Mouse (Mus musculus): ENCODE results near the gene Nmu. TPM values are rescaled to one million over a fixed set of nuclear protein-coding genes. Genes with fewer than 3 reads are reported as not detected.

The Nmu gene
- polyA plus RNA-seq, 1 experiment from 2014 or later: 0.56 TPM

GRCm38 (mm10) chr5:76305616-76306015 lies 58.0 kb downstream of the Nmu start:
- peaks cover 27% of the 10 kb centered on the region for H3K4me1 ChIP-seq
- peak overlapping the region; percentile 92 for H3K9ac ChIP-seq
- 2% methylated on average over 8 of the region's 8 CpGs for WGBS
- ATAC-seq (replicated peaks): no peak
- H3K9me3 ChIP-seq: no peaks in the 10 kb centered on the region
- H3K27ac ChIP-seq: 0 out of 2 replicates have a peak overlapping the region, but pooled peaks have one; percentile 38
- peak overlapping the region; percentile 98 for H3K4me3 ChIP-seq
- H3K36me3 ChIP-seq (replicated peaks): no peaks in the 10 kb centered on the region
- H3K27me3 ChIP-seq (replicated peaks): no peaks in the 10 kb centered on the region
- peak overlapping the region; percentile 75 for H3K4me2 ChIP-seq

GRCm38 (mm10) chr5:76304452-76305341 lies 58.9 kb downstream of the Nmu start, which contains the start of gene Clock:
Clock (minus strand) TSS chr5:76304792.
- WGBS: under 1% methylated on average over 103 of the region's 104 CpGs
- H3K36me3 ChIP-seq (replicated peaks): no peaks in the 10 kb centered on the region
- ATAC-seq (replicated peaks): peak; percentile 92
- peak within 1 kb of the TSS; percentile 98 for H3K4me3 ChIP-seq
- no peaks in the 10 kb centered on the region for H3K27me3 ChIP-seq (replicated peaks)
- no peaks in the 10 kb centered on the region for H3K9me3 ChIP-seq
- H3K4me2 ChIP-seq: peak within 1 kb of the TSS; percentile 75
- H3K4me1 ChIP-seq: peaks cover 27% of the 10 kb centered on the region
- peak within 1 kb of the TSS; percentile 92 for H3K9ac ChIP-seq
- peak within 1 kb of the TSS; percentile 97 for H3K27ac ChIP-seq

- Histone ChIP-seq H3K27ac (peak overlapping the region; percentile 97), H3K27me3 (replicated peaks) (no peaks in the 10 kb centered on the region), H3K9me3 (no peaks in the 10 kb centered on the region), H3K36me3 (replicated peaks) (no peaks in the 10 kb centered on the region), H3K4me2 (peak overlapping the region; percentile 75), H3K4me1 (peaks cover 27% of the 10 kb centered on the region), H3K4me3 (peak overlapping the region; percentile 98), H3K9ac (peak overlapping the region; percentile 92)
- WGBS: under 1% methylated on average over 74 of the region's 100 CpGs
- ATAC-seq (replicated peaks): peak; percentile 86
Observed at GRCm38 (mm10) chr5:76303745-76304451, 59.7 kb downstream of the Nmu start.

GRCm38 (mm10) chr5:76303379-76303744 lies 60.2 kb downstream of the Nmu start:
- Histone ChIP-seq H3K9me3 (no peaks in the 10 kb centered on the region), H3K4me1 (peaks cover 27% of the 10 kb centered on the region), H3K4me3 (peak overlapping the region; percentile 98), H3K9ac (peak overlapping the region; percentile 92), H3K36me3 (replicated peaks) (no peaks in the 10 kb centered on the region), H3K27me3 (replicated peaks) (no peaks in the 10 kb centered on the region), H3K27ac (peak overlapping the region; percentile 97), H3K4me2 (peak overlapping the region; percentile 75)
- ATAC-seq (replicated peaks): no peak
- 6% methylated on average over 11 of the region's 11 CpGs for WGBS

GRCm38 (mm10) chr5:76302009-76302408 lies 61.6 kb downstream of the Nmu start:
- no peaks in the 10 kb centered on the region for H3K9me3 ChIP-seq
- H3K27me3 ChIP-seq (replicated peaks): no peaks in the 10 kb centered on the region
- 0 out of 2 replicates have a peak overlapping the region, but pooled peaks have one; percentile 16 for H3K4me2 ChIP-seq
- 85% methylated on average over 2 of the region's 2 CpGs for WGBS
- no peaks in the 10 kb centered on the region for H3K36me3 ChIP-seq (replicated peaks)
- no peak for ATAC-seq (replicated peaks)
- H3K4me1 ChIP-seq: peaks cover 27% of the 10 kb centered on the region
- no peak overlapping the region for H3K9ac ChIP-seq
- H3K27ac ChIP-seq: no peak overlapping the region
- H3K4me3 ChIP-seq: no peak overlapping the region

GRCm38 (mm10) chr5:76289234-76289691 lies 74.3 kb downstream of the Nmu start:
- 88% methylated on average over 8 of the region's 8 CpGs for WGBS
- no peak overlapping the region for H3K9ac ChIP-seq

GRCm38 (mm10) chr5:76288256-76288655 lies 75.3 kb downstream of the Nmu start:
- no peak for ATAC-seq (replicated peaks)
- H3K9me3 ChIP-seq: no peaks in the 10 kb centered on the region
- H3K9ac ChIP-seq: no peak overlapping the region
- 92% methylated on average over 3 of the region's 3 CpGs for WGBS
- no peak overlapping the region for H3K27ac ChIP-seq
- H3K4me1 ChIP-seq: no peaks in the 10 kb centered on the region
- no peaks in the 10 kb centered on the region for H3K36me3 ChIP-seq (replicated peaks)
- no peaks in the 10 kb centered on the region for H3K27me3 ChIP-seq (replicated peaks)
- no peak overlapping the region for H3K4me2 ChIP-seq
- H3K4me3 ChIP-seq: no peak overlapping the region

More at GRCm38 (mm10) chr5:76289234-76289691, 74.3 kb downstream of the Nmu start:
- no peak overlapping the region for H3K27ac ChIP-seq
- H3K9me3 ChIP-seq: no peaks in the 10 kb centered on the region
- ATAC-seq (replicated peaks): no peak
- no peak overlapping the region for H3K4me3 ChIP-seq
- no peaks in the 10 kb centered on the region for H3K36me3 ChIP-seq (replicated peaks)
- no peak overlapping the region for H3K4me2 ChIP-seq
- no peaks in the 10 kb centered on the region for H3K4me1 ChIP-seq
- no peaks in the 10 kb centered on the region for H3K27me3 ChIP-seq (replicated peaks)

GRCm38 (mm10) chr5:76287062-76287461 lies 76.5 kb downstream of the Nmu start:
- no peak for ATAC-seq (replicated peaks)
- WGBS: 81% methylated on average over 5 of the region's 5 CpGs

GRCm38 (mm10) chr5:76285699-76286098 lies 77.9 kb downstream of the Nmu start:
- Histone ChIP-seq H3K4me3 (no peak overlapping the region), H3K36me3 (replicated peaks) (no peaks in the 10 kb centered on the region), H3K27me3 (replicated peaks) (no peaks in the 10 kb centered on the region), H3K9ac (no peak overlapping the region), H3K9me3 (no peaks in the 10 kb centered on the region), H3K4me1 (no peaks in the 10 kb centered on the region), H3K4me2 (no peak overlapping the region), H3K27ac (no peak overlapping the region)
- WGBS: 40% methylated on average over 4 of the region's 4 CpGs
- ATAC-seq (replicated peaks): 0 out of 2 replicates have a peak, but pooled peaks have one; percentile 63

More at GRCm38 (mm10) chr5:76287062-76287461, 76.5 kb downstream of the Nmu start:
- no peak overlapping the region for H3K4me2 ChIP-seq
- no peaks in the 10 kb centered on the region for H3K27me3 ChIP-seq (replicated peaks)
- no peaks in the 10 kb centered on the region for H3K4me1 ChIP-seq
- H3K36me3 ChIP-seq (replicated peaks): no peaks in the 10 kb centered on the region
- H3K4me3 ChIP-seq: no peak overlapping the region
- H3K9ac ChIP-seq: no peak overlapping the region
- H3K9me3 ChIP-seq: no peaks in the 10 kb centered on the region
- no peak overlapping the region for H3K27ac ChIP-seq

GRCm38 (mm10) chr5:76283890-76284289 lies 79.7 kb downstream of the Nmu start:
- no peaks in the 10 kb centered on the region for H3K27me3 ChIP-seq (replicated peaks)
- no peak for ATAC-seq (replicated peaks)
- no peaks in the 10 kb centered on the region for H3K36me3 ChIP-seq (replicated peaks)
- no peaks in the 10 kb centered on the region for H3K9me3 ChIP-seq
- no peak overlapping the region for H3K9ac ChIP-seq
- H3K4me2 ChIP-seq: no peak overlapping the region
- no peaks in the 10 kb centered on the region for H3K4me1 ChIP-seq
- WGBS: 89% methylated on average over 1 of the region's 1 CpGs
- H3K27ac ChIP-seq: no peak overlapping the region
- no peak overlapping the region for H3K4me3 ChIP-seq
